ENCODE assay signal across 19 mouse cellular contexts in the genomic region with DNA sequence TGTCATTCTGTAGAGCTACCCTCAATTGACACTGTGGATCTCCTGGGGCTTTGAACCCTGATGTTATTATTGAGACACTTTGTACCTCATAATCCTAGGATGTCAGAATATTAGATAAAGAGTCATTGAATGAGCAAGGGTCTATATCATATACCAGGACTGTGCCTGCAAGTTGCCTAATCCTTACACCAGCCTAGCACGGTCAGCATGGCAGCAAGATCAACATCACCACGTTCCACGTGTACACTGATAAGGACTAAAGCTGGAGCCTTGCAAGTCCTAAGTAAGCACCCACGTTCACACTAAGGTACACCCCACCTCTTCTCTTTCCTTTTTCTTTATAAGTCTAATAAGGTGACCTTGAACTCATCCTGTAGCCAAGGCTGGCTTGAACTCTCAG.
A peak's percentile ranks its signal among the peaks of the same experiment; 100 is the strongest.
DNase-seq lines count a peak whose midpoint lies in the region; ATAC-seq and TF ChIP-seq lines count a peak whose summit lies in the region.
"Had no signal": no experiment of that assay in that cellular context is flagged by ENCODE, and none has a peak within 500 bp of the region (broad histone marks: within the 10 kb centered on the region; RNA-seq: fewer than 3 reads in every experiment).

No protein-coding gene starts in this region.

- no peak; the same call in 1 of the 2 replicates for ATAC-seq in kidney, postnatal 0 days (replicated peaks; ENCODE audit: low FRiP score, low read depth)
- no peak for ATAC-seq in kidney, embryonic 15.5 days (replicated peaks; ENCODE audit: low FRiP score)
- peak; percentile 64 for ATAC-seq in intestine, postnatal 0 days
- ATAC-seq: forebrain, embryonic 13.5 days; forebrain, postnatal 0 days; hindbrain, postnatal 0 days had no signal

- peak overlapping the region; percentile 7; the same call in 1 of the 2 replicates for H3K27ac ChIP-seq in heart, embryonic 10.5 days
- peak overlapping the region; percentile 77; the same call in 1 of the 2 replicates for H3K27ac ChIP-seq in kidney, postnatal 0 days
- no peak overlapping the region for H3K27ac ChIP-seq in kidney, embryonic 15.5 days
- no peak overlapping the region for H3K27ac ChIP-seq in intestine, postnatal 0 days (ENCODE audit: low read depth, low read length)
- H3K27ac ChIP-seq: embryonic facial prominence, embryonic 10.5 days; forebrain, embryonic 13.5 days; hindbrain, embryonic 13.5 days; hindbrain, postnatal 0 days had no signal

- WGBS in heart, embryonic 10.5 days: 61% methylated on average over 4 of the region's 4 CpGs
- 78% methylated on average over 4 of the region's 4 CpGs for WGBS in kidney, postnatal 0 days
- 85% methylated on average over 4 of the region's 4 CpGs for WGBS in kidney, embryonic 15.5 days
- 40% methylated on average over 4 of the region's 4 CpGs for WGBS in intestine, postnatal 0 days

- no peak for DNase-seq in heart, embryonic 10.5 days (ENCODE audit: low spot score)
- no peak for DNase-seq in heart, postnatal 14 days
- DNase-seq in kidney, postnatal 0 days (ENCODE audit: low spot score): no peak
- DNase-seq in 416B (ENCODE audit: low read depth): peak; percentile 31
- DNase-seq in left cerebral cortex, adult 9 months (ENCODE audit: low spot score in 2 of 2): no peak
- no peak for DNase-seq in ovary, postnatal 36 days (ENCODE audit: low spot score)
- DNase-seq: adrenal gland, adult 8-10 months; adrenal gland, postnatal 36 days; cerebellum, adult 2 months; cerebellum, postnatal 10 days; forebrain, postnatal 0 days; gastrocnemius, postnatal 36 days had no signal

- peaks cover 4% of the 10 kb centered on the region; the same call in 1 of the 2 replicates for H3K36me3 ChIP-seq in heart, embryonic 10.5 days
- H3K36me3 ChIP-seq in kidney, postnatal 0 days (ENCODE audit: insufficient read depth, low read length): no peaks in the 10 kb centered on the region
- no peaks in the 10 kb centered on the region for H3K36me3 ChIP-seq in kidney, embryonic 15.5 days
- no peaks in the 10 kb centered on the region for H3K36me3 ChIP-seq in intestine, postnatal 0 days (ENCODE audit: control insufficient read depth, insufficient read depth)
- H3K36me3 ChIP-seq: hindbrain, embryonic 13.5 days had no signal

- intact Hi-C loops in heart, postnatal 14 days (cut with DNase I): no loop called here

- H3K9ac ChIP-seq in kidney, postnatal 0 days (ENCODE audit: low read depth, low read length): no peak overlapping the region
- no peak overlapping the region for H3K9ac ChIP-seq in kidney, embryonic 15.5 days
- H3K9ac ChIP-seq in intestine, postnatal 0 days (ENCODE audit: low read depth, low read length): no peak overlapping the region
- H3K9ac ChIP-seq: forebrain, embryonic 13.5 days; forebrain, postnatal 0 days; hindbrain, embryonic 13.5 days had no signal

- no peak overlapping the region for H3K4me3 ChIP-seq in heart, embryonic 10.5 days
- no peak overlapping the region for H3K4me3 ChIP-seq in kidney, postnatal 0 days (replicated peaks; ENCODE audit: low read depth, low read length)
- no peak overlapping the region for H3K4me3 ChIP-seq in kidney, embryonic 15.5 days (replicated peaks)
- H3K4me3 ChIP-seq in intestine, postnatal 0 days (ENCODE audit: low read depth, low read length): no peak overlapping the region
- H3K4me3 ChIP-seq: embryonic facial prominence, embryonic 10.5 days; forebrain, embryonic 13.5 days; hindbrain, embryonic 13.5 days had no signal

- H3K4me2 ChIP-seq in kidney, postnatal 0 days (ENCODE audit: low read length): no peak overlapping the region
- H3K4me2 ChIP-seq in kidney, embryonic 15.5 days: no peak overlapping the region
- H3K4me2 ChIP-seq in intestine, postnatal 0 days (replicated peaks; ENCODE audit: low read depth): no peak overlapping the region
- H3K4me2 ChIP-seq: forebrain, embryonic 13.5 days; heart, embryonic 11.5 days; hindbrain, embryonic 13.5 days had no signal

- H3K4me1 ChIP-seq in heart, embryonic 10.5 days: peaks cover 50% of the 10 kb centered on the region
- H3K4me1 ChIP-seq in kidney, postnatal 0 days (replicated peaks; ENCODE audit: insufficient read depth, low read length): peaks cover 32% of the 10 kb centered on the region
- peaks cover 41% of the 10 kb centered on the region for H3K4me1 ChIP-seq in kidney, embryonic 15.5 days
- H3K4me1 ChIP-seq in intestine, postnatal 0 days (replicated peaks; ENCODE audit: control insufficient read depth, insufficient read depth, low read length): no peaks in the 10 kb centered on the region
- H3K4me1 ChIP-seq: hindbrain, embryonic 13.5 days had no signal

- TF ChIP-seq CTCF in kidney, postnatal 0 days (IDR thresholded peaks at IDR 0.05; ENCODE audit: low read depth): no peak
- TF ChIP-seq CTCF in intestine, postnatal 0 days (IDR thresholded peaks at IDR 0.05; ENCODE audit: low read depth): no peak

- no peaks in the 10 kb centered on the region for H3K9me3 ChIP-seq in heart, embryonic 10.5 days
- no peaks in the 10 kb centered on the region for H3K9me3 ChIP-seq in kidney, postnatal 0 days (replicated peaks; ENCODE audit: low read length)
- H3K9me3 ChIP-seq in kidney, embryonic 15.5 days (replicated peaks): no peaks in the 10 kb centered on the region
- H3K9me3 ChIP-seq in intestine, postnatal 0 days (ENCODE audit: control insufficient read depth): no peaks in the 10 kb centered on the region
- H3K9me3 ChIP-seq: embryonic facial prominence, embryonic 10.5 days; forebrain, embryonic 13.5 days; hindbrain, embryonic 13.5 days had no signal

- H3K27me3 ChIP-seq in heart, embryonic 10.5 days (ENCODE audit: insufficient read depth, poor library complexity, severe bottlenecking): no peaks in the 10 kb centered on the region
- H3K27me3 ChIP-seq in kidney, postnatal 0 days (ENCODE audit: insufficient read depth, low read length): no peaks in the 10 kb centered on the region
- H3K27me3 ChIP-seq in kidney, embryonic 15.5 days: no peaks in the 10 kb centered on the region
- no peaks in the 10 kb centered on the region for H3K27me3 ChIP-seq in intestine, postnatal 0 days (replicated peaks; ENCODE audit: control insufficient read depth, insufficient read depth, low read length)
- H3K27me3 ChIP-seq: forebrain, embryonic 13.5 days; hindbrain, embryonic 13.5 days had no signal

Comparison
In these comparisons a context has a peak if more than half of its experiments do, and no peak if none do; other contexts are left out.
1. H3K27ac ChIP-seq: peak in heart, embryonic 10.5 days (single experiment) and kidney, postnatal 0 days (single experiment); none in kidney, embryonic 15.5 days (single experiment) and intestine, postnatal 0 days (single experiment).